Mouse (Mus musculus) R1 (cell line): Measurements from ENCODE around the gene Myo18a.

Experiments
- DNase-seq: peaks from one replicate; pipeline ENCODE4 v3.0.0-alpha.2; 2018; ENCODE audit warnings: low read depth, low spot score

The Myo18a gene

GRCm38 (mm10) chr11:77762783-77763672 is at the start of gene Myo18a:
Gene Myo18a, plus strand, starts transcription at chr11:77763246.
- peak; percentile 62 for DNase-seq

GRCm38 (mm10) chr11:77713736-77714135 is 49.3 kb upstream of the Myo18a start:
- DNase-seq: no peak

- no peak for DNase-seq
These were observed 44.0 kb upstream of the Myo18a start for GRCm38 (mm10) chr11:77719055-77719454.

GRCm38 (mm10) chr11:77721389-77721788 is 41.7 kb upstream of the Myo18a start:
- peak; percentile 59 for DNase-seq

GRCm38 (mm10) chr11:77724766-77725165 is 38.3 kb upstream of the Myo18a start:
- peak; percentile 35 for DNase-seq

GRCm38 (mm10) chr11:77725183-77725582 is 37.9 kb upstream of the Myo18a start, which contains the start of gene Cryba1:
Gene Cryba1, minus strand, starts transcription at chr11:77725283.
- no peak for DNase-seq

GRCm38 (mm10) chr11:77728587-77728986 is 34.5 kb upstream of the Myo18a start:
- no peak for DNase-seq

GRCm38 (mm10) chr11:77737289-77737688 is 25.8 kb upstream of the Myo18a start:
- DNase-seq: peak; percentile 90

- peak; percentile 96 for DNase-seq
These were observed 24.5 kb upstream of the Myo18a start for GRCm38 (mm10) chr11:77738555-77738954.

GRCm38 (mm10) chr11:77743966-77744365 is 19.1 kb upstream of the Myo18a start:
- peak; percentile 75 for DNase-seq

- DNase-seq: peak; percentile 50
These were observed 16.4 kb upstream of the Myo18a start for GRCm38 (mm10) chr11:77746652-77747051.

- peak; percentile 46 for DNase-seq
These were observed 15.9 kb upstream of the Myo18a start for GRCm38 (mm10) chr11:77747103-77747502.

- DNase-seq: no peak
These were observed 14.1 kb upstream of the Myo18a start for GRCm38 (mm10) chr11:77748996-77749395.

GRCm38 (mm10) chr11:77752525-77752924 is 10.5 kb upstream of the Myo18a start:
- no peak for DNase-seq

GRCm38 (mm10) chr11:77753469-77753868 is 9.6 kb upstream of the Myo18a start:
- no peak for DNase-seq

- no peak for DNase-seq
These were observed 3.0 kb upstream of the Myo18a start for GRCm38 (mm10) chr11:77760031-77760430.

- peak; percentile 75 for DNase-seq
These were observed 761 bp downstream of the Myo18a start for GRCm38 (mm10) chr11:77763673-77764340.

GRCm38 (mm10) chr11:77764694-77765458 is 1.8 kb downstream of the Myo18a start:
- DNase-seq: peak; percentile 47

- peak; percentile 77 for DNase-seq
These were observed 2.4 kb downstream of the Myo18a start for GRCm38 (mm10) chr11:77765459-77765777.

GRCm38 (mm10) chr11:77766351-77767001 is 3.4 kb downstream of the Myo18a start:
- peak; percentile 83 for DNase-seq

- no peak for DNase-seq
These were observed 6.5 kb downstream of the Myo18a start for GRCm38 (mm10) chr11:77769496-77769895.
